In the genomic region with DNA sequence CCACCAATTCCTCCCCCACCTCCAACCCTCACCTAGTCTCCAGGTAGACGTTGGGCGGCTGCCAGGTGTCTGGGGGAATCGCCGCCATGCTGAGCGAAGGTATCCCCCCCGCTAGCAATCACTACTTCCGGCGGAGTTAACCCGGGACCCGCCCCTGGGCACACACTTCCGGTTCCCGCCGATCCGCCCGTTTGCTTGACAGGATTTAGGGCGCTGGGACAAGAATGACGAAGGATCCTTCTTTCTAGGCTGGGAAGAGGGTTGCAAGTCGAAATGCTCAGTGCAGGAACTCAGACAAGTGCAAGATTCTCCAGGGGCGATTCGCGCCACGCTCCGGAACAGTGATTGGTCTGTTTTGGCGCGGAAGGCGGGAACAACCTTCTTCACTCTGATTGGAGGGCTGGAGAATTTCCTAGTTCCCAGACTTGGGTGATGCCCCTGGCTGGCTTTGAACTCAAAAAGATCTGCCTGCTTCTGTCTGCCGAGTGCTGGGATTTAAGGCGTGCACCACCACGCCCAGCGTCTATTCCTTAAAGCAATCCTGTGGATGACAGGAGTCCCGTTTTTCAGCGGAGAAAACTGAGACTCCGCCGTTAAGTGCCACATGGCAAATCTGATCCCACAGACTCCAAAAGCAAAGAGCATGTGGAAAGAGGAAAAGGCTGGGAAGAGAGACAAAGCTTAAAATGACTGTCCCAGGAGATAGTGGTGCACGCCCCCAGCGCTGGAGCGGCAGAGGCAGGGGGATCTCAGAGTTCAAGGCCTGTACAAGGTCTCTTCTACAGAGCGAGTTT, we compare ENCODE assay signal across 8 mouse cellular contexts. TPM values are rescaled to one million over a fixed set of nuclear protein-coding genes. Genes with fewer than 3 reads are reported as not detected.
DNase-seq lines count a peak whose midpoint lies in the region; ATAC-seq and TF ChIP-seq lines count a peak whose summit lies in the region.

A gene (minus strand): TSS at position 347 of the 794 bp plus-strand sequence.

- H3K9ac ChIP-seq in hindbrain, embryonic 15.5 days: peak within 1 kb of the TSS; percentile 66

- peak within 1 kb of the TSS; percentile 97 for H3K27ac ChIP-seq in hindbrain, embryonic 15.5 days (replicated peaks)
- peak within 1 kb of the TSS; percentile 84 for H3K27ac ChIP-seq in left cerebral cortex, adult 2 months

- WGBS in hindbrain, embryonic 15.5 days: 8% methylated on average over 38 of the region's 38 CpGs

- peak within 1 kb of the TSS; percentile 78 for H3K4me2 ChIP-seq in hindbrain, embryonic 15.5 days

- intact Hi-C loops in left cerebral cortex, adult 2 months (cut with DNase I): no loop called here

- H3K27me3 ChIP-seq in hindbrain, embryonic 15.5 days: no peaks in the 10 kb centered on the region

- peak; percentile 70 for ATAC-seq in hindbrain, embryonic 15.5 days (ENCODE audit: low FRiP score, low read depth)
- peak; percentile 58 for ATAC-seq in megakaryocyte, adult 5-6 weeks (ENCODE audit: poor library complexity, severe bottlenecking)

- peak; percentile 80 for DNase-seq in WW6 (ENCODE audit: low read depth, low spot score)
- DNase-seq in cerebellum, postnatal 25 days: peak; percentile 88 to 89
- peak; percentile 79 to 81 for DNase-seq in frontal cortex, postnatal 36 days (ENCODE audit: low spot score in 2 of 2)
- DNase-seq in left cerebral cortex, adult 2 months (ENCODE audit: extremely low spot score in 1 of 2, low spot score in 2 of 2): peak; percentile 76 to 77
- DNase-seq in right cerebral cortex, adult 2 months (ENCODE audit: low spot score in 2 of 2): peak; percentile 79 to 86
- DNase-seq in urinary bladder, postnatal 36 days (ENCODE audit: low spot score in 2 of 2): peak; percentile 75 to 77

- peak within 1 kb of the TSS; percentile 80 for H3K4me3 ChIP-seq in hindbrain, embryonic 15.5 days
- peak within 1 kb of the TSS; percentile 89 for H3K4me3 ChIP-seq in left cerebral cortex, adult 2 months

- no peak for TF ChIP-seq CTCF in left cerebral cortex, adult 2 months (IDR thresholded peaks at IDR 0.05)

- H3K9me3 ChIP-seq in hindbrain, embryonic 15.5 days: no peaks in the 10 kb centered on the region

- peaks cover 38% of the 10 kb centered on the region for H3K4me1 ChIP-seq in hindbrain, embryonic 15.5 days (replicated peaks)

- H3K36me3 ChIP-seq in hindbrain, embryonic 15.5 days: peaks cover 4% of the 10 kb centered on the region

RNA-seq across cellular contexts. Expression of the gene that starts here (rescaled TPM):
- 105 and 108 TPM in 2 replicates for polyA plus RNA-seq in hindbrain, embryonic 15.5 days (2015; fragmentation: Nextera tagmentation; extraction: Ambion mirVana)
- total RNA-seq in left cerebral cortex, adult 2 months (2021): 10 to 100 TPM; 19.8 to 20.0 TPM
- 37.5 and 39.4 TPM in 2 replicates for total RNA-seq in megakaryocyte, adult 5-6 weeks (2015)
- 53.6 and 57.3 TPM in 2 replicates for total RNA-seq in megakaryocyte, adult 5-6 weeks (2017)

Comparison
In these comparisons a context has a peak if more than half of its experiments do, and no peak if none do; other contexts are left out.
1. Peak in every context shown above with its lines: DNase-seq, ATAC-seq, H3K4me3 ChIP-seq and H3K27ac ChIP-seq.